Mouse (Mus musculus) forelimb bud, embryonic 11.5 days (tissue): Measurements from ENCODE around the gene Tacc2.

ENCODE experiments used
- DNase-seq: peaks from one replicate; pipeline ENCODE4 v3.0.0-alpha.2; 2012; ENCODE audit warnings: low read depth, low spot score

The Tacc2 gene

DNA sequence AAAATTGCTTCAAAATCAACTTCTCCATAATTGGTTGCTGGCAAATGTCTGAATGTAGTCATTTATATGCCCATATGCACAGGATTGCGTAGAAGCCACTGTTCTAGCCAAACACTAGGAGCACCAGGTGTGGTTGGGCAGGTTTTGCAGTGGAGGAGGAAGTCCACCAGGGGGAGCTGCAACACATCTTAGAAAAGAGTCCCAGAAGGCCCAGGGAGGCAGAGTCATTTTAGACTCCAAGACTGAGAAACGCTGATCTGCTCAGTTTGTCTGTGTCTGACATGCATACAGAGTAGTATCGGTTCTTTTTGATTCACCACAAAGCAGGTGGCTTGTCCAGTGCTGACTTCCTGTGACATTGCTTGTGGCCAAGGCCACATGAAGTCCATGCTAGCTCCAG, 193.5 kb downstream of the Tacc2 start:
- peak; percentile 82 for DNase-seq

DNA sequence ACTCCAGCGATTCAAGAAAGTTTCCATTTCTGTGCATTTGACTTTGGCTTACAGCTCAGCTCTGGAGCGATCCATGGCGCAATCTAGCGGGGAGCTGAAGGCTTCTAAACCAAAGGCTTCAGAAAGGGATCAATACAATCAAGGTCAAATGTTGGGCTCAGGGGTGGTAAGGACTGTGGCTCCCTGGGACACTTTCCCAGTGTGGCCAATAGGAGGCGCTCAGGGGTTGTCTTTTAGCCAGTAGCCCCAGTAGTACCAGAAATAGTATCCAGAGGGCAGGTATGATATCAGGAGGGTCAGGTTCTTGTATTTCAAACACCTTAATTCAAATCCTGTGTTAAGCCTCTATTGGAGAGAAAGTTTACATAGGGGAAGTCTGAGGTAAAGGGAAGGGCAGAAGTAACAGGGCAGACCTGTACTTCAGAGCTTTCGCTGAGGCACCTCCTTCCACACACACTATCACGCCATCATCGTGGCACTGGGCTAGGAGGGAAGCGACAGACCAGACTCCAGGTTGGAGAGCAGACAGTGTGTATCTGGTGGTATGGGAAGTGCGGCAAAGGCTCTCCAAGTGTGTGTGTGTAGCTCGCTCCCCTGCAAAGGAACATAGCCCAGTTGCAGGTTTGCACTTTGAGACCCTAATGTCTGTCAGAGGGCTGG, 196.1 kb downstream of the Tacc2 start:
- peak; percentile 26 for DNase-seq

DNA sequence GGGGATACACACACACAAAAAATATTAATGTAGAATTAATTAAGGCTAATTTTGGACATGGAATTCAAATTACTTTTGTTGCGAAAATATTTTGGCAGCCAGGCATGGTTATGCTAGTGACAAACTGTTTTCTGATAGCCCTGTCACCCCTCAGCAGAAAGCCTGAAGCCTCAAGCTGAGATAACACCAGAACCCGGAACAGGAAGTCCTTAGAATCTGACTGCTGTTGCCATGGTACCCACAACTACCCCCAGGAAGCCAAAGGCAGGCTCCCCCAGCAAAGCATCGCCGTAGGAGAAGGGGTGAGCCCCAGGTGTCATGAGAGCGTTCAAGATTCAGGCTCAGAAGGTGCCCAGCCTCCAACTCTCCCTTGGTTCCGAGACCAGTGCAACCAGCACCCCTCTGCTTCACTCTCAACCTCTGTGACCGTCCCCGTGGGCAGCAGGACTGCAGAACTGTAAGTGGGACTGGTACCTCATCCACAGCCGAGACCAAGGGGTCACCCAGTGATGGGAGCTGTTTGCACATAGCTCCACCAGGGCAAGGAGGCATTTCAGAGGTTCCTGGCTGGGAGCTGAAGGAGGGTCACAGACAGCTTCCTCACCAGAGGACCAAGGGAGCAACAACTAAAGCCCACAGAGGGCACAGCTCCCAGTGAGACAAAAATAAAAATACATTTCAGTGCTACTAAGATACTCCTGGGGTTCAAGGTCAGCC, 196.8 kb downstream of the Tacc2 start, which contains the start of gene Btbd16:
Gene Btbd16 (plus strand): TSS at position 156 of the 717 bp plus-strand sequence.
- DNase-seq = no peak

DNA sequence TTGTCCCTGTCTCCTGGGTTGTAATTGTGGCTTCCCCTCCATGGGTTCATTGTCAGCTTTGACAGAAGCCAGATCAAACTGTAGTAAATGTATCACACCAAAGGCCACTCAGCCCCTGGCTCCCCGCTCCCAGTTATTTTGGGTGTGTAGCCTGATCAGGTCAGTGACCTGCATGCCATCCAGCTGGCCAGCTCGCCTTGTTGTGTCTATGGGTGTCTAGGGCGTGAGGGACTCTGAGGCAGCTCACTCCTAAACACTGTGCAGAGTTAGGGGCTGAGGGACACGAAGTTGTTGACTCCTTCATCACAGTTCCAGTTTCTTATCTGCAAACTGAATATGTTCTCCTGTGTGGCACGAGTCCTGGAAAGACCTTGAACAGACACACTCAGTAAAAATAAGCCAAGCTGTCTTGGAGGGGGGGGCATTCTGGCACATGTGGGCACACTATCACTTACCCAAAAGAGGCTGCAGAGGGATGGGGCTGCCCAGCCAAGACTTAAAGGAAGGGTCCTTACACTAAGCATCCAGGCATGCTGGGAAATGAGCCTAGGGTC, 203.7 kb downstream of the Tacc2 start:
- no peak for DNase-seq

DNA sequence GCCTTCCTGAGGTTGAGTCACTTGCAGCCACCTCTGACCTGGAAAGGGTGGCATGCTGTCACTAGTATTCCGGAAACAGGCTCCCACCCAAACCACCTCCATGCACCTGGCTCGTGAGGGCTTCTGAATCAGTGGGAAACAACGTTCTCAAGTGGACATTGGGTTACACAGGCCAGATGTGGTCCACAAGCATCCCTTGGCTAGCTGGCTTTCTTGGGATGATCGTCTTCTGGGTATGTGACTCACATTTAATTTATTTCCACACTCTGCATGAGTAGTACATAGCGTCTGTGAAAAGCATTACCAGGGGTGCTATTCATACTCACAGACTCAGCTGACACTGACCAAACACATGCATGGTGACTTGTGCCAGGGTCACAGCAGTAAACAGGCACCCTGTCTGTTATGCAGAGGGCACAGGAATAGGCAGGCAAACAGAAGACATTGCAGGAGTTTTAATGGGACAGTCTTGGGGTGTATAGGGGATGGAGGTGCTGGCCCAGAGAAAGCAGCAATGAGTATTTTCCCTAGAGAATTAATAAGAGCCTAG, 205.3 kb downstream of the Tacc2 start:
- DNase-seq = no peak

DNA sequence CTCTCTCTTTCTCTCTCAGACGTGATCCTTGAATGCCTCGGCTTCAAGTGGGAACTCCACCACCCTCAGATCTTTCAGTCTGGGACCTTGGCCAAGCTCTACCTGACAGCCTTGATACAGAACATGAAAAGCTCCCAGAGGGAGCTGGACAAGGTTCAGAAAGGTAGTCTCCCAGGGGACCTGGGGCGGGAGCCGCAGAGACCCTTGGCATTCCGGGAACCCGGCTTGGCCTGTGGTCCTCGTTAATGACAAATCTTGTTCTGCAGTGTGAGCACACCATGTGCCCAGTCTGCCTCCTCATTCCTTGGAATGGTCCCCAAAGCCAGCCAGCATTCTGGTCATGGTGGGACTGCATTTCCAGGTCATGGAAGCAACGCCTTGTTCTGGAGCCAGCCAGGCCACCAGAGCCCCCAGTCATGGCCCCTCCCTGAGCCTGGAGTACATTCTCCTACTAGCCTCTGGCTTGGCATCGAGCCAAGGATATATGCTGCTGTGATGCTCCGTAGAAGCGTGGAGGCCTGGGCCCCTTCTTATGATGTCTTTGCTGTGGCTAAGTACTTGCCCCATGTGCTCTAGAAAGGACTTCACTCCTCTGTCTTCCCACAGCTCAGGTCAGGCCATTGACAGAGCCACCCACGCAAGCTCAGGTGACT, 208.8 kb downstream of the Tacc2 start:
- no peak for DNase-seq

DNA sequence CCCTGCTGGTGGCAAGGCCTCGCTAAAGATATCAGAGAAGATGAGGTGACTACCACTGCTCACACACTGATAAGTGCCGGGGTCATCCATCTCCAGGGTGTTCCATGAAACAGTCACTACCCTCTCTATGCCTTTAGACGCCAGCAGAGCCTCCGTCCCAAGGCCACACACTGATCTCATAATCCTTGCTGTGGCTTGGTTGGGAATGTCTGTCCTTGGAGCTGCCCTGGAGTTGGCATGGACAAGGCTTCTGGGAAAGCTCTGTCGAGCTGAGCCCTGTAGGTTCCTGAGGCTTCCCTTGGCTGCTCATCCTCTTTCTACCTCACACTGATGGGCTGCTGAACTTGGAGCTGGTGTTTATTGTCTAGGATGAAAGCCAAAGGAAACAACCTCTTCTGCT, 209.5 kb downstream of the Tacc2 start:
- DNase-seq = no peak

DNA sequence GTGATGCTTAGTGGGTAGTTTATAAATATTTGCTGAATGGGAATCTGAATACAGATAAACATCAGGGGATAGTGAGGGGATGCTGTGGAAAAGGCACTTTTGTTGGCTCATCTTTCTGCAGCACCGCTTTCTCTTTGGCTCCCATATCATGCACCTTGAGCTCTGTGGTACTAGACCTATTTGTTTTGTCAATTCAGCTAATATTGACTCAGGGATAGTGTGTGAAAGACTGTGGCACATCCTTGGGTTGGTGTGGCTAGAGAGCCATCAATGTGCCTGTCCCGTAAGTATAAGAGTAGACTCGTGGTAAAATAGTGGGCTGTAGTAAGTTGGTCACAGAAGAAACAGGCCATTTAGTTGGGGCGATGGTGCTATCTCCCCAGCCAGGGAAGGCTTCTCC, 210.3 kb downstream of the Tacc2 start:
- no peak for DNase-seq

DNA sequence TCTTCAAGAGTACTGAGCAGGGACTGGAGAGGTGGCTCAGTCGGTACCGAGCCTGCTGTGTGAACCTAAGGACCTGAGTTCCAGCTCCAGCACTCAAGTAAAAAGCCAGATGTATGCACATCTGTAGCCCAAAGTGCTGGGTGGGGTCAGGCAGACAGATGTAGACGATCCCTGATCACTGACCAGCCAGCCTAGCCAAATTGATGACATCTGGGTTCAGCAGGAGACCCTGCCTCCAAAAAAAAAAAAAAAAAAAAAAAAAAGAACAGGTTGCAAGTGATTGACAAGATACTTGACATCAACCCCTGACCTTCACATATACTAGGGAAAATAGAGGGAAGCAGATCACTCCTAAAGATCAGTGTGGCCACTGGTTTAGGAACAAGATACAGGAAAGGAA, 211.7 kb downstream of the Tacc2 start:
- DNase-seq = no peak

DNA sequence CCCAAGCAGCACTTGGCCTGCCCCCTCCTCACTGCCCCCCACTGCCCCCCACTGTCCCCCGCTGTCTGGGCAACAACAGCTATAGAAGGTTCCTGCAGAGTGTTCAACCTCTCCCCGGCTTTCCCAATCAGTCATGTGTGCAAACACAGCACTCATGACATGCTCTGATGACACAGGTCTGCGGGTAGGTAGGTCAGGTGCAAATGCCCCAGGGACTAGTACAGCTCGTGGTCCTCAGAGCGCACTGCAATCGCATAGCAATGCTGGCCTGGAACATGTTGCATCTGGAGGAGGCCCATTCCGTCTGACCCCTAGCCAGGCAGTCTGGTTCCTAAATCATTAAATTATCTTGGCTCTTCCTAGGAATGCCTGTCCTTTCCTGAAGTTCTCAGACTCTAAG, 212.2 kb downstream of the Tacc2 start:
- no peak for DNase-seq

DNA sequence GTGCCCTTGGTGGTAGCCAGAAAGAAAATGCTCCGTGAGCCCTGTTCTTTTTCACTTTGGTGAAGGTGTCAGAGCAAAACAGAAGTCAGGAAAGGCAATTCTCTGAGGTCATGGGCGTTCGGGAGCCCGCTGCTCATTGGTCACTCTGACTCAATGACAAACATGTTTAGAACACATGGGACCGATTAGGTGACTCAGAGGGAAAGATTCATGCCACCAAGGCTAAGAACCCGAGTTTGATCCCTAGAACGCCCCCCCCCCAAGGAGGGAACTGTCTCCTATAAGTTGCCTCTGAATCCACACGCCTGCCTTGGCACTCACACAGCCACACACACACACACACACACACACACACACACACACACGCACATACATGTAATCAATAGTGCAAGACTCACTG, 216.4 kb downstream of the Tacc2 start:
- DNase-seq = peak; percentile 13

DNA sequence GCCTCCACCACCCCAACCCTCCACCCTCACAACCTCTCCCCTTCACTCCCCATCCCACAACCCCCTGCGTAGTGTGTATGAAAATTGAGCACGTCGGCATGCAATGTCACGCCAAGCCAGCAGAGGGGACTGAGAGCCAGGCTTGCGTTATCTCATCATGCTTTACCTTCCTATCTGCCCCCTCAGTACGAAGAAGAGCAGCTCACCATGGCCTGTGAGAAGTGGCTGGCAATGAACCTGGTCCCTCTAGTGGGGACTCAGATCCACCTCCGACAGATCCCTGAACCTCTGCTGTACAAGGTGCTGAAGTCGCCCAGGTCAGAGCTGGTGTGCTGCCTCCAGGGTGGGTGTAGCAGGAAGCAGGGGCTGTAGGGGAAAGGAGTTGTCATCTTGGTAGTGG, 219.5 kb downstream of the Tacc2 start:
- DNase-seq = no peak

DNA sequence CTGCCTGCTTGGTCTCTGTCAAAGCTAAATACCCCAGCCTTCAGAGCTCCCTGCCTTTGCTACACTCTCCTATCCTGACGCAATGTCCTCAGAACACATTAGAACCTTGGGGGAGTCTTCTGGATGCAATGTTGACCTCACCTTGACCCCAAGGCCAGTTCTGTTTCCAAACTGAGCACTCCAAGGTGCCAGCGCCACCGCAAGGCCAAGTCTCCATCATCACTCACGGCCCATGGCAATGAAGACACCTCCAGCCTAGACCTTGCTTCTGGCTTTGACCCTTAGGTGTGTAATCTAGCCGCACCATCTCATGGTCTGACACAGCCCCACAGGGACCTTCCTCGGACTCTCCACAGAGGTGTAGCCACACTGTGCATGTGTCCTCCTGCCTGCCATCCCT, 220.3 kb downstream of the Tacc2 start:
- DNase-seq = no peak

DNA sequence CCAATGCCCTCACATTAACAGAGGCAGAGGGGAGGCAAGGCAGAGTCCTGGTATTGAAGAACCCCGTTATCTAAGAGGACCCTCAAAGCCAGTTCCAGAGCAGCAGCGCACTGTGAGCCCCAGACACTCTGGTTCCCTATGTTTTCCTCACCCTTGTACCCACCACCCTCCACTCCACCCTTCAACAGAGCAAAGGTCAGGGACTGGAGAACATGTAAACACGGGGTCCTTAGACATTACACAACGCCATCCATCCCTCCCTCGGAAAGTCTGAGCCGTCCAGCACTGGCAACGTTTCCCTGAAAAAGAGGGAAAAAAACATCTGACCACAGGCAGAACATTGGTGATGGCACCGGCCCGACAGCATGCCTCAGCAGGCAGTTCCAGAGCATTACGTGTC, 222.2 kb downstream of the Tacc2 start:
- DNase-seq = no peak

DNA sequence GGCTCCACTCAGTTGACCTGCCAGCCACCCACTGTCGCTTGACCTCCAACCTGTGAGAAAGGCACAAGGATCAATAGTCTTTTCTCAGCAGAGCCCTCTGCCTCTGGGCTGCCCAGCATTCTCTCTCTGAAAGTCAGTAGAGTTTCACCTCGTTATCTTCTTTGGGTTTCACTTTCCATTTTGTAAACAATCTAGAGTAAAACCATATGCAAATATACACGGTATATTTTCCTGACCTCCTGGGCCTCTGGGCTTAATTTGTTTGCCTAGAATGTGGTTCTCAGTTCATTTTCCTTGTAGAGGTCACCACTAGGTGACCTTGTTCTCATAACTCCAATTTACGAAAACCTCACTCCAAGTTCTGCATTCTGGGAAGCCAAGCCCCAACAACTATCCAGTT, 223.4 kb downstream of the Tacc2 start:
- no peak for DNase-seq

DNA sequence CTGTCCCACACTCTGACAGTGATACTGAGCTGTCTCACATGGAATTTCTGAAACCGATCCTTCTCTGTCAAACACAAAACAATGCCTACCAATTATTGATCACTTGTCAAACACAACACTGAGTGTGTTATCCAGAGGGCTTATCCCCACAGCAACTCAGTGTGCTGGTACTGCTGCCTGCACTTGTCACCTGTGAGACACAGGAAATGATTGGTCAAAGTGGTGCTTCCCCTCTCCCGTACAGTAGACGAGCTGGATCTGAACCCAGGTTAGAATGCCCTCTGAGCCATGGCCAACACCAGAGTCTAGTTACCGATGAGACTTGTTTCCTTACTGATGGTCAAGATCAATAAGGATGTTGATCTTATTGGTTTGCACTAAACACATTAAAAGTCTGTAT, 224.6 kb downstream of the Tacc2 start:
- no peak for DNase-seq

DNA sequence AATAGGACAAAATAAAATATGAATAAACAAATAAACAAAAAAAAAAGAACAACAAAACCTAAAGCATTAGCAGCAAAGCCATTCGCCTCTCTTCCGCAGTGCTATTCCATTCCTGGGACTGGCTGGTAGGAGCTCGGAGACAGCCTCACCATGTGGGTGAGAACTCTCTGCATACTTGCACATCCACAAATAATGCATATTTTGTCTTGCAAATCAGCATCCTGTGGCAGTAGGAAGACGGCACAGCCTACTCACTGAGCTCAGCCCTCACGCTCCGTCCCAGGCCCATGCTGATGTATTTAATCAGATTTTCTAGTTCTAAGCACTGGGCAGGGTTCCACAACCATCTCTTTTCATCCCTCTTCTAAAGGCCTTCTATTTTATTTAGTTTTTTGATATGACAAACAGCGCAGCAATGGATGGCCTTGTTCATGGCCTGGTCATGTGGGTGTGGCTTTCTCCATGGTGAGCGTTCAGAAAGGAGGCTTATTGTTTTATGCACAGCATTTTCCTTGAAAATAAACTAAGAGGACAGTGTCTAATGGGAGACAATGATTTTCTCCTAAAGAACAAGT, 226.1 kb downstream of the Tacc2 start:
- DNase-seq = no peak

DNA sequence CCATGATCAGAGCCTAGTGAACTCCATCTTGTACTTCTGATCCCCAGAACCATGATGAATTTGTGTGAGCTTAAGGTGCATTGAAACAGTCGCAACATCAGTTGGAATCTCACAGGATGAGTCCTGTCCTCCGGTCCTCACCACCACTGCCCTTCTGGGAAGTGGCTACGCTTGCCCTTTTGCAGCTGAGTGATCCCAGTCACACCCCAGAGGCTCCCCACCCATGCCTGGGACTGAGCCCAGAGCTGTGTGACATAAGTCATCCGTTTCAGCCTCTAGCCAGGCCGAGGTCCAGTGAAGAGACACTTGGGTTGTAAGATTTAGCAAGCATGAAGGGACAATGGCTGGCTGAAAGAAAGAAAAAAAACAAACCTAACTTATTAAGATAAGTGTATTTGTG, 227.8 kb downstream of the Tacc2 start:
- no peak for DNase-seq

DNA sequence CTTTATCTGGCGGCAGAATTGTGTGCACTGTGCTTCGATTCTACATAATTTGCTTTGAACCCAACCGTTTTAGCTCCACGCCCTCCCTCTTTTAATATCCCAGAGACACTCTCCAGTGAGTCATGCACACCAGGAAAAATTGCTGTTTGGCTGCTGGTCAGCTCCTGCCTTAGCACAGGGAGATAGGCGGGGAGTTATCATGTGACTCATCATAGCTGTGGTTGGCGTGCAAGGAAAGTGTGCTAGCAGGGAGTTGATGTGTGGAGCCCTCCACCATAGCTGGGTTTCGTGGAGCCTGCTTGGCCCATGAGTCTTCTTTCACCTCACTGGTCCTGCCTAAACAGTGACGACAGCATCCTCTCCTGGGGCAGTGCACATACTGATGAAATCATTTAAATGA, 230.5 kb downstream of the Tacc2 start:
- DNase-seq = no peak

DNA sequence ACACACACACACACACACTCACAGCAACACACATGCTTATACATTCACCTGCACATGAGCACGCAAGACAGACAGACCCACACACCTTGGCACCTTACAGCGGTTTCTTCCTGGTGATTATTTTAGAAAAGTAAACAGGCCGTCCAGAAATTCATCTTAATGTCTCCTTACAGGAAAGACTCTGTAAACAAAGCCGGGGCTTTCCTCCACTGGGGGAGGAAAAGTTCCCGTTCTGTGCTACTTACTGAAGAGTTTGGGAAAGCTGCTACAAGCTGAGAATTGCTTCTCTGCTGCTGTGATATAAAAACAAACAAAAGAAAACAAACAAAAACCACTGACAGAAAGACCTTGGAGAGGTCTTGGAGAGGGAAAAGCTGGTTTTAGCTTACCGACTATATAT, 231.5 kb downstream of the Tacc2 start:
- DNase-seq = no peak

DNA sequence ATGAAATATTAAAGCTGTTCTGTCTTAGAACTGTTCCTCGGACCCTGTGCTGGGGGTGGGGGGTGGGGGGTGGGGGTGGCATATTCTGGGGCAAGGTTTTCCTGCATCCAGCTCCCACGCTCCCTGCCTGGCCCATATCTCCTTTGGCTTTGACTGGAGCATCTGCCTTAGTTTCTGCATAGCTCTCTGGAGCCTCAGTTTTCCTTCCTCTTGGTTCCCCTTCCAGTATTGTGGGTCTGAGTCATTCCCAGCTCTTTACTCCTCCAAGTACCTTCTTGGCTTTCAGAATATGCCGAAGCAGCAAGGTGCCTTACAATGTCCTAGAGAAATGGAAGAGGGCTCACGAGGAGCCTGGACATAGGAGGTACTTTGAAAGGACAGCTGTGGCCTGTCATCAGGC, 233.0 kb downstream of the Tacc2 start:
- no peak for DNase-seq

DNA sequence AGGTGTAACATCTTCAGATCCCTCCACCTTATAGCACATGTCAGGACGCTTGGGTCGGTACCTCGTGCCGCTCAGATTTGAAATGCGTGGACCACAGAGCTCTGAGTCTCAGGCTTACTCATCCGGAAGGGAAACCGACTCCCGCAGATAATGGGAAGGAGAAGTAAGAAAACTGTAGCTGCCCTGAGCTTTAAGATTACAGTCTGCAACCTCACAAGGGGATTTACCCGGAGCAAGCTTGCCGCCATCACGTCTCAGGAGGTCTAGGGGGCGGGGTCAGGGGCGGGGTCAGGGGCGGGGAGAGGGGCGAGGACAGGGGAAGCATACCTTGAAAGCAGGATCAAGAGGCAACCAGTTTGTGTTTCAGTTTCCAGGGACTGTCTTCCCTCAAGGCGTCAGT, 235.2 kb downstream of the Tacc2 start:
- no peak for DNase-seq
